Mouse (Mus musculus) stomach, postnatal 0 days (tissue): ENCODE data around the gene Gm44511. TPM values are rescaled to one million over a fixed set of nuclear protein-coding genes. Genes with fewer than 3 reads are reported as not detected.
"Not testable (repeated sequence)": the region's sequence is repeated elsewhere in the genome, so short reads cannot be mapped to it uniquely, and the experiment has no call there.

Source experiments
- ATAC-seq: fragments of 200-750 bp; cut with Nextera tagmentation; 2 replicates; pipeline ENCODE4 v1.8.0; 2017; ENCODE audit not compliant: low FRiP score, low TSS enrichment
- DNase-seq: peaks from one replicate; pipeline ENCODE4 v3.0.0-alpha.2; 2016; ENCODE audit warnings: low spot score
- H3K27ac ChIP-seq: fragments of 300-500 bp; sonication (generic); replicated peaks from 2 replicates; pipeline ENCODE4 v1.5.1; 2014; ENCODE audit warnings: mild to moderate bottlenecking, control low read depth
- H3K27me3 ChIP-seq: fragments of 300-500 bp; sonication (generic); 2 replicates; pipeline ENCODE4 v1.6.1; 2014; ENCODE audit warnings: low read length; ENCODE audit not compliant: control insufficient read depth, insufficient read depth
- H3K36me3 ChIP-seq: fragments of 300-500 bp; sonication (generic); 2 replicates; pipeline ENCODE4 v1.6.1; 2014; ENCODE audit warnings: low read length, mixed read lengths; ENCODE audit not compliant: control insufficient read depth, insufficient read depth
- H3K4me1 ChIP-seq: fragments of 300-500 bp; sonication (generic); replicated peaks from 2 replicates; pipeline ENCODE4 v1.6.1; 2014; ENCODE audit warnings: antibody characterized with exemption; ENCODE audit not compliant: control insufficient read depth, insufficient read depth
- H3K4me2 ChIP-seq: fragments of 300-500 bp; sonication (generic); replicated peaks from 2 replicates; pipeline ENCODE4 v1.6.1; 2014; ENCODE audit warnings: low read depth, mild to moderate bottlenecking, control low read depth, moderate library complexity
- H3K4me3 ChIP-seq: fragments of 300-500 bp; sonication (generic); 2 replicates; pipeline ENCODE4 v1.5.1; 2014; ENCODE audit warnings: low read depth, low read length, control low read depth
- H3K9ac ChIP-seq: fragments of 300-500 bp; sonication (generic); 2 replicates; pipeline ENCODE4 v1.6.1; 2014; ENCODE audit warnings: mild to moderate bottlenecking, low read length, control low read depth, mixed read lengths
- H3K9me3 ChIP-seq: fragments of 300-500 bp; sonication (generic); 2 replicates; pipeline ENCODE4 v1.6.1; 2016; ENCODE audit warnings: low read length; ENCODE audit not compliant: control insufficient read depth
- CTCF ChIP-seq: IDR thresholded peaks from 2 replicates; pipeline ENCODE4 v1.5.1; 2016; ENCODE audit warnings: antibody characterized with exemption, low read depth, mild to moderate bottlenecking, moderate library complexity
- EP300 ChIP-seq: optimal IDR thresholded peaks from 2 replicates; pipeline ENCODE3; 2016; ENCODE audit warnings: antibody characterized with exemption
- WGBS: fragments of 180-500 bp; shearing (Covaris S2); extraction: QIAGEN DNeasy Blood & Tissue Kit; methylation state at CpG from one replicate; pipeline ENCODE4 v1.1.7; 2014; 5-methylcytosine and 5-hydroxymethylcytosine counted together
- polyA plus RNA-seq: library from polyadenylated mRNA; unstranded; fragments of >200 nt; fragmentation: Nextera tagmentation; extraction: Ambion mirVana; gene quantifications from 2 replicates; pipeline ENCODE4 v1.2.1, GENCODE M21; 2015

The Gm44511 gene
- polyA plus RNA-seq, 1 experiment from 2014 or later = not detected

- H3K4me2 ChIP-seq = no peak overlapping the region
- no peaks in the 10 kb centered on the region for H3K9me3 ChIP-seq
- H3K4me3 ChIP-seq = no peak overlapping the region
- DNase-seq (no peak), ATAC-seq (no peak)
- no peaks in the 10 kb centered on the region for H3K27me3 ChIP-seq
- H3K9ac ChIP-seq = no peak overlapping the region
- WGBS = 71% methylated on average over 8 of the region's 8 CpGs
- no peaks in the 10 kb centered on the region for H3K4me1 ChIP-seq
- no peaks in the 10 kb centered on the region for H3K36me3 ChIP-seq
- no peak overlapping the region for H3K27ac ChIP-seq
- TF ChIP-seq CTCF = no peak
- TF ChIP-seq EP300 = no peak
Measured at GRCm38 (mm10) chr6:128796321-128796955, 29.7 kb downstream of the Gm44511 start.

GRCm38 (mm10) chr6:128793734-128794133 lies 32.4 kb downstream of the Gm44511 start:
- Histone ChIP-seq H3K4me1 (no peaks in the 10 kb centered on the region), H3K9ac (no peak overlapping the region), H3K36me3 (no peaks in the 10 kb centered on the region), H3K27ac (no peak overlapping the region), H3K4me3 (no peak overlapping the region), H3K4me2 (no peak overlapping the region), H3K27me3 (no peaks in the 10 kb centered on the region), H3K9me3 (no peaks in the 10 kb centered on the region)
- TF ChIP-seq EP300 (no peak), CTCF (no peak)
- peak; percentile 44 for DNase-seq
- 29% methylated on average over 6 of the region's 6 CpGs for WGBS
- ATAC-seq = peak; percentile 54; the same call in 1 of the 2 replicates

GRCm38 (mm10) chr6:128790491-128790994 lies 35.6 kb downstream of the Gm44511 start:
- ATAC-seq, H3K9ac ChIP-seq, H3K9me3 ChIP-seq, DNase-seq, H3K4me3 ChIP-seq, H3K4me1 ChIP-seq, H3K27ac ChIP-seq, H3K4me2 ChIP-seq, H3K36me3 ChIP-seq, H3K27me3 ChIP-seq: not testable (repeated sequence)
- WGBS = 80% methylated on average over 4 of the region's 4 CpGs

GRCm38 (mm10) chr6:128789115-128789514 lies 37.0 kb downstream of the Gm44511 start, which contains the start of gene Klrb1c:
Klrb1c (minus strand) TSS chr6:128789215.
- no peak for ATAC-seq

GRCm38 (mm10) chr6:128788517-128788916 lies 37.6 kb downstream of the Gm44511 start:
- no peak overlapping the region for H3K4me3 ChIP-seq
- H3K4me2 ChIP-seq = no peak overlapping the region
- H3K27ac ChIP-seq = no peak overlapping the region
- no peaks in the 10 kb centered on the region for H3K27me3 ChIP-seq
- H3K9ac ChIP-seq = no peak overlapping the region
- H3K9me3 ChIP-seq = no peaks in the 10 kb centered on the region
- ATAC-seq (no peak), DNase-seq (no peak)
- WGBS = 85% methylated on average over 1 of the region's 1 CpGs
- TF ChIP-seq CTCF (no peak), EP300 (no peak)
- no peaks in the 10 kb centered on the region for H3K4me1 ChIP-seq
- H3K36me3 ChIP-seq = no peaks in the 10 kb centered on the region

More at GRCm38 (mm10) chr6:128789115-128789514, 37.0 kb downstream of the Gm44511 start, which contains the start of gene Klrb1c:
- Histone ChIP-seq H3K4me3 (no peak within 1 kb of the TSS), H3K9ac (no peak within 1 kb of the TSS), H3K27me3 (no peaks in the 10 kb centered on the region), H3K9me3 (no peaks in the 10 kb centered on the region), H3K27ac (no peak within 1 kb of the TSS), H3K36me3 (no peaks in the 10 kb centered on the region), H3K4me1 (no peaks in the 10 kb centered on the region), H3K4me2 (no peak within 1 kb of the TSS)
- 93% methylated on average over 2 of the region's 2 CpGs for WGBS
- TF ChIP-seq CTCF (no peak), EP300 (no peak)
- DNase-seq = no peak

GRCm38 (mm10) chr6:128786396-128786795 lies 39.7 kb downstream of the Gm44511 start:
- H3K27me3 ChIP-seq, DNase-seq, H3K4me3 ChIP-seq, H3K9ac ChIP-seq, H3K9me3 ChIP-seq, H3K27ac ChIP-seq, H3K4me2 ChIP-seq, H3K36me3 ChIP-seq, H3K4me1 ChIP-seq, ATAC-seq: not testable (repeated sequence)
- WGBS = 89% methylated on average over 1 of the region's 1 CpGs
